Mouse (Mus musculus) forebrain, embryonic 14.5 days (tissue): Measurements from ENCODE around the gene Cfap58. TPM values are rescaled to one million over a fixed set of nuclear protein-coding genes. Genes with fewer than 3 reads are reported as not detected.

ENCODE experiments used
- ATAC-seq: fragments of 200-750 bp; cut with Nextera tagmentation; 2 replicates; pipeline ENCODE4 v1.8.0; 2017; ENCODE audit warnings: mild to moderate bottlenecking, moderate library complexity
- DNase-seq: peaks from one replicate; pipeline ENCODE4 v3.0.0-alpha.2; 2015; ENCODE audit warnings: low spot score
- H3K27ac ChIP-seq: fragments of 300-500 bp; sonication (generic); 2 replicates; pipeline ENCODE4 v1.5.1; 2014; ENCODE audit warnings: low read depth, mild to moderate bottlenecking, control low read depth, low read length, moderate library complexity
- H3K27me3 ChIP-seq: fragments of 300-500 bp; sonication (generic); replicated peaks from 2 replicates; pipeline ENCODE4 v1.6.1; 2014; ENCODE audit warnings: low read length, control low read depth, mixed read lengths; ENCODE audit not compliant: control insufficient read depth, insufficient read depth
- H3K36me3 ChIP-seq: fragments of 300-500 bp; sonication (generic); 2 replicates; pipeline ENCODE4 v1.6.1; 2014; ENCODE audit warnings: low read length, control low read depth; ENCODE audit not compliant: control insufficient read depth, insufficient read depth
- H3K4me1 ChIP-seq: fragments of 300-500 bp; sonication (generic); 2 replicates; pipeline ENCODE4 v1.6.1; 2014; ENCODE audit warnings: antibody characterized with exemption, low read length, control low read depth; ENCODE audit not compliant: control insufficient read depth, insufficient read depth
- H3K4me2 ChIP-seq: fragments of 300-500 bp; sonication (generic); 2 replicates; pipeline ENCODE4 v1.6.1; 2014; ENCODE audit warnings: mild to moderate bottlenecking, control low read depth, low read length
- H3K4me3 ChIP-seq: fragments of 300-500 bp; sonication (generic); 2 replicates; pipeline ENCODE4 v1.5.1; 2014; ENCODE audit warnings: low read depth, low read length, control low read depth
- H3K9ac ChIP-seq: fragments of 300-500 bp; sonication (generic); 2 replicates; pipeline ENCODE4 v1.6.1; 2014; ENCODE audit warnings: mild to moderate bottlenecking, low read length, control low read depth, moderate library complexity
- H3K9me3 ChIP-seq: fragments of 300-500 bp; sonication (generic); replicated peaks from 2 replicates; pipeline ENCODE4 v1.6.1; 2016; ENCODE audit warnings: low read length, control low read depth, mixed read lengths; ENCODE audit not compliant: control insufficient read depth
- WGBS: fragments of 180-500 bp; shearing (Covaris S2); extraction: QIAGEN DNeasy Blood & Tissue Kit; methylation state at CpG from one replicate; pipeline ENCODE4 v1.1.7; 2014; 5-methylcytosine and 5-hydroxymethylcytosine counted together
- microRNA-seq: library from miRNA; unstranded; fragments of <30 nt; microRNA quantifications from one replicate; pipeline ENCODE4, GENCODE M21; 2016
- polyA plus RNA-seq: library from polyadenylated mRNA; unstranded; fragments of >200 nt; fragmentation: Nextera tagmentation; extraction: Ambion mirVana; gene quantifications from 2 replicates; pipeline ENCODE4 v1.2.1, GENCODE M21; 2014

Gene Cfap58
- polyA plus RNA-seq, 1 experiment from 2014 or later: 0.50 TPM

GRCm38 (mm10) chr19:48047315-48047714 lies 109.8 kb downstream of the Cfap58 start:
- no peaks in the 10 kb centered on the region for H3K4me1 ChIP-seq
- 90% methylated on average over 7 of the region's 7 CpGs for WGBS
- H3K4me2 ChIP-seq: no peak overlapping the region
- no peaks in the 10 kb centered on the region for H3K36me3 ChIP-seq
- H3K9me3 ChIP-seq: no peaks in the 10 kb centered on the region
- no peak for DNase-seq
- no peak for ATAC-seq
- H3K27me3 ChIP-seq: no peaks in the 10 kb centered on the region
- H3K4me3 ChIP-seq: no peak overlapping the region
- H3K27ac ChIP-seq: no peak overlapping the region
- no peak overlapping the region for H3K9ac ChIP-seq

GRCm38 (mm10) chr19:48049361-48049760 lies 111.9 kb downstream of the Cfap58 start:
- no peak for DNase-seq
- WGBS: 74% methylated on average over 3 of the region's 3 CpGs
- no peak overlapping the region for H3K4me3 ChIP-seq
- H3K4me1 ChIP-seq: no peaks in the 10 kb centered on the region
- H3K36me3 ChIP-seq: no peaks in the 10 kb centered on the region
- no peaks in the 10 kb centered on the region for H3K27me3 ChIP-seq
- H3K4me2 ChIP-seq: no peak overlapping the region
- no peak overlapping the region for H3K27ac ChIP-seq
- H3K9me3 ChIP-seq: no peaks in the 10 kb centered on the region
- no peak for ATAC-seq
- H3K9ac ChIP-seq: no peak overlapping the region

- ATAC-seq (no peak), DNase-seq (no peak)
- Histone ChIP-seq H3K4me3 (no peak overlapping the region), H3K27me3 (no peaks in the 10 kb centered on the region), H3K4me2 (no peak overlapping the region), H3K4me1 (no peaks in the 10 kb centered on the region), H3K9ac (no peak overlapping the region), H3K27ac (no peak overlapping the region), H3K36me3 (no peaks in the 10 kb centered on the region), H3K9me3 (no peaks in the 10 kb centered on the region)
- 74% methylated on average over 2 of the region's 2 CpGs for WGBS
These were observed 125.8 kb downstream of the Cfap58 start for GRCm38 (mm10) chr19:48063289-48063688.

- Histone ChIP-seq H3K27me3 (no peaks in the 10 kb centered on the region), H3K36me3 (no peaks in the 10 kb centered on the region), H3K4me3 (no peak overlapping the region), H3K4me2 (no peak overlapping the region), H3K9me3 (no peaks in the 10 kb centered on the region), H3K27ac (no peak overlapping the region), H3K9ac (no peak overlapping the region), H3K4me1 (no peaks in the 10 kb centered on the region)
- WGBS: 77% methylated on average over 3 of the region's 3 CpGs
- DNase-seq: no peak
- ATAC-seq: no peak
These were observed 142.2 kb downstream of the Cfap58 start for GRCm38 (mm10) chr19:48079718-48080117.

GRCm38 (mm10) chr19:48081456-48081855 lies 144.0 kb downstream of the Cfap58 start:
- ATAC-seq (peak; percentile 54; the same call in 1 of the 2 replicates), DNase-seq (peak; percentile 52)
- H3K4me3 ChIP-seq: no peak overlapping the region
- 20% methylated on average over 4 of the region's 4 CpGs for WGBS
- H3K27ac ChIP-seq: no peak overlapping the region
- no peak overlapping the region for H3K9ac ChIP-seq
- no peak overlapping the region for H3K4me2 ChIP-seq
- no peaks in the 10 kb centered on the region for H3K27me3 ChIP-seq
- H3K36me3 ChIP-seq: no peaks in the 10 kb centered on the region
- no peaks in the 10 kb centered on the region for H3K9me3 ChIP-seq
- no peaks in the 10 kb centered on the region for H3K4me1 ChIP-seq

Small RNAs within 50 kb of the gene (microRNA-seq; reads per million reads assigned to microRNA genes)
- not detected for gene Gm22240

Other genes starting within 250 kb of the Cfap58 start
- gene Col17a1, start 245.6 kb upstream of the Cfap58 start, polyA plus RNA-seq: 0.12 and 0.15 TPM in 2 replicates
- gene Sfr1, start 206.0 kb upstream of the Cfap58 start, polyA plus RNA-seq: 206 and 212 TPM in 2 replicates
- 105 and 120 TPM in 2 replicates for gene Gsto1, start 82.7 kb upstream of the Cfap58 start, polyA plus RNA-seq
- gene Gsto2, start 72.1 kb upstream of the Cfap58 start, polyA plus RNA-seq: 1.1 TPM in 2 replicates
- 0.99 and 1.4 TPM in 2 replicates for gene Cfap43, start 18.4 kb upstream of the Cfap58 start, polyA plus RNA-seq
- gene Itprip, start 18.4 kb upstream of the Cfap58 start, polyA plus RNA-seq: 5.4 and 6.4 TPM in 2 replicates